Mouse (Mus musculus): ENCODE results near the gene Lnx1.

GRCm38 (mm10) chr5:74613491-74614151, 89.1 kb downstream of the Lnx1 start:
- TF ChIP-seq EP300 (IDR thresholded peaks at IDR 0.05): peak; percentile 36; the same call in 1 of the 2 replicates
- no peak for TF ChIP-seq CTCF (IDR thresholded peaks at IDR 0.05)

Data from lung, postnatal 0 days (tissue).